Mouse (Mus musculus) liver, embryonic 13.5 days (tissue): ENCODE results near the gene Isoc2b. TPM values are rescaled to one million over a fixed set of nuclear protein-coding genes. Genes with fewer than 3 reads are reported as not detected.

Experiments used
- ATAC-seq: fragments of 200-750 bp; cut with Nextera tagmentation; 2 replicates; pipeline ENCODE4 v1.8.0; 2017; ENCODE audit warnings: low read depth, mild to moderate bottlenecking, moderate number of reproducible peaks, moderate library complexity
- DNase-seq: peaks from one replicate; pipeline ENCODE4 v3.0.0; 2022
- H3K27ac ChIP-seq: fragments of 300-500 bp; sonication (generic); 2 replicates; pipeline ENCODE4 v1.5.1; 2015; ENCODE audit warnings: moderate library complexity, mild to moderate bottlenecking, inconsistent platforms
- H3K27me3 ChIP-seq: fragments of 300-500 bp; sonication (generic); 2 replicates; pipeline ENCODE4 v1.6.1; 2015; ENCODE audit warnings: mild to moderate bottlenecking, inconsistent platforms
- H3K36me3 ChIP-seq: fragments of 300-500 bp; sonication (generic); 2 replicates; pipeline ENCODE4 v1.6.1; 2015; ENCODE audit warnings: mild to moderate bottlenecking, inconsistent platforms
- H3K4me1 ChIP-seq: fragments of 300-500 bp; sonication (generic); replicated peaks from 2 replicates; pipeline ENCODE4 v1.6.1; 2015; ENCODE audit warnings: inconsistent platforms
- H3K4me2 ChIP-seq: fragments of 300-500 bp; sonication (generic); 2 replicates; pipeline ENCODE4 v1.6.1; 2015; ENCODE audit warnings: inconsistent platforms, mild to moderate bottlenecking, moderate library complexity
- H3K4me3 ChIP-seq: fragments of 300-500 bp; sonication (generic); replicated peaks from 2 replicates; pipeline ENCODE4 v1.5.1; 2015; ENCODE audit warnings: mild to moderate bottlenecking, inconsistent platforms
- H3K9ac ChIP-seq: fragments of 300-500 bp; sonication (generic); 2 replicates; pipeline ENCODE4 v1.6.1; 2015; ENCODE audit warnings: mild to moderate bottlenecking, inconsistent platforms
- H3K9me3 ChIP-seq: fragments of 300-500 bp; sonication (generic); replicated peaks from 2 replicates; pipeline ENCODE4 v1.6.1; 2016; ENCODE audit warnings: inconsistent platforms
- WGBS: fragments of 180-500 bp; shearing (Covaris S2); methylation state at CpG from one replicate; pipeline ENCODE4 v1.1.7; 2015; ENCODE audit not compliant: insufficient replicate concordance; 5-methylcytosine and 5-hydroxymethylcytosine counted together
- polyA plus RNA-seq: library from polyadenylated mRNA; unstranded; fragments of >200 nt; fragmentation: Nextera tagmentation; extraction: Ambion mirVana; gene quantifications from 2 replicates; pipeline ENCODE4 v1.2.1, GENCODE M21; 2015

The Isoc2b gene
- 3.1 and 3.8 TPM in 2 replicates for polyA plus RNA-seq

DNA sequence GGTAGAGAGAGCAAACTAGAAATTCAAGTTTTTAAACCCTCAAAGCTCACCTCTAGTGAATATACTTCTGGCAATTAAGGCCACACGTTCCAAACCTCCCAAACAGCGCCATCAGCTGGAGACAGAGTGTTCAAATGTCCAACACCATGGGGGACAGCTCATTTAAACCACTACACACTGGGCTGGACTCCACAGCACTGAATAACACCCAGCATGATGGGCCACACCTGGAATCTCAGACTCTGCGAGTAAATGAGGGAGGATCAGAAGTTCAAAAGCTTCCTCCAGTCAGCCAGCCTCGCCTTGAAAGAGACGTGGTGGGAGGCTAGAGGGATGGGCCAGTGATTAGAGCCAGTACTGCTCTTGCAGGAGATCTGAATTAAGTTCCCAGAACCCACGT, at the start of gene Isoc2b:
Gene Isoc2b (minus strand): TSS at position 126 of the 400 bp plus-strand sequence.
- no peaks in the 10 kb centered on the region for H3K9me3 ChIP-seq
- no peak within 1 kb of the TSS for H3K27ac ChIP-seq
- ATAC-seq (no peak), DNase-seq (no peak)
- no peak within 1 kb of the TSS for H3K4me2 ChIP-seq
- no peaks in the 10 kb centered on the region for H3K36me3 ChIP-seq
- H3K27me3 ChIP-seq, result no peaks in the 10 kb centered on the region
- no peak within 1 kb of the TSS for H3K4me3 ChIP-seq
- H3K4me1 ChIP-seq, result peaks cover 15% of the 10 kb centered on the region
- no peak within 1 kb of the TSS for H3K9ac ChIP-seq
- WGBS, result 46% methylated on average over 6 of the region's 6 CpGs

DNA sequence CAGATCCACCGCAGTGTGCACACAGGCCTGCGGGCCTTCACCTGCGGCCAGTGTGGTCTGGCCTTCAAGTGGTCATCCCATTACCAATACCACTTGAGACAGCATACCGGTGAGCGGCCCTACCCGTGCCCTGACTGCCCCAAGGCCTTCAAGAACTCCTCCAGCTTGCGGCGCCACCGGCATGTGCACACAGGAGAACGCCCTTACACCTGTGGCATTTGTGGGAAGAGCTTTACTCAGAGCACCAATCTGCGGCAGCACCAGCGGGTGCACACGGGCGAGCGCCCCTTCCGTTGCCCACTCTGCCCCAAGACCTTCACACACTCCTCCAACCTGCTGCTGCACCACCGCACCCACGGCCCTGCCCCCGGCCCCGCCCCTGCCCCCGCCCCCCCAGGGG, 49.0 kb upstream of the Isoc2b start:
- H3K36me3 ChIP-seq, result peaks cover 41% of the 10 kb centered on the region
- DNase-seq (no peak), ATAC-seq (no peak)
- H3K4me1 ChIP-seq, result peaks cover 56% of the 10 kb centered on the region
- no peak overlapping the region for H3K4me2 ChIP-seq
- H3K27ac ChIP-seq, result no peak overlapping the region
- no peak overlapping the region for H3K9ac ChIP-seq
- no peaks in the 10 kb centered on the region for H3K9me3 ChIP-seq
- no peak overlapping the region for H3K4me3 ChIP-seq
- H3K27me3 ChIP-seq, result peaks cover 27% of the 10 kb centered on the region
- WGBS, result 91% methylated on average over 21 of the region's 21 CpGs

DNA sequence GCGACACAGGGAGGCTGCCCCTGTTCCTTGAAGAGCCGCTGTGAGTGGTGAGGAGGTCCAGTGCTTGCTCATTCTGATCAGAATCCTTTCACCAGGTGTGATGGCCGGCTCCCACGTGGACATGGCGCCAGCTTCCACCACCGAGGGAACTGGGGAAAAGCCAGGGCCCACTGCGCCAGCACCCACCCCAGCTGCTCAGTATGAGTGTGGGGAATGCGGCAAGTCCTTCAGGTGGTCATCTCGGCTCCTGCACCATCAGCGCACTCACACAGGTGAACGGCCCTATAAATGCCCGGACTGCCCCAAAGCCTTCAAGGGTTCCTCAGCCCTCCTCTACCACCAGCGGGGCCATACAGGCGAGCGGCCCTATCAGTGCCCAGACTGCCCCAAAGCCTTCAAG, 48.6 kb upstream of the Isoc2b start:
- no peak overlapping the region for H3K4me2 ChIP-seq
- peaks cover 53% of the 10 kb centered on the region for H3K4me1 ChIP-seq
- no peak for ATAC-seq
- 89% methylated on average over 15 of the region's 15 CpGs for whole genome bisulfite sequencing
- peaks cover 22% of the 10 kb centered on the region for H3K27me3 ChIP-seq
- no peak overlapping the region for H3K27ac ChIP-seq
- H3K9ac ChIP-seq, result no peak overlapping the region
- DNase-seq, result no peak
- no peaks in the 10 kb centered on the region for H3K9me3 ChIP-seq
- H3K4me3 ChIP-seq, result no peak overlapping the region
- peaks cover 41% of the 10 kb centered on the region for H3K36me3 ChIP-seq

GRCm38 (mm10) chr7:4917494-4917893, 47.4 kb upstream of the Isoc2b start:
- H3K27me3 ChIP-seq, result peaks cover 11% of the 10 kb centered on the region
- DNase-seq (no peak), ATAC-seq (no peak)
- 0 out of 2 replicates have a peak overlapping the region, but pooled peaks have one; percentile 89 for H3K9ac ChIP-seq
- no peaks in the 10 kb centered on the region for H3K9me3 ChIP-seq
- 81% methylated on average over 2 of the region's 2 CpGs for WGBS
- H3K4me1 ChIP-seq, result peaks cover 42% of the 10 kb centered on the region
- no peak overlapping the region for H3K27ac ChIP-seq
- H3K36me3 ChIP-seq, result peaks cover 41% of the 10 kb centered on the region
- H3K4me2 ChIP-seq, result no peak overlapping the region
- H3K4me3 ChIP-seq, result no peak overlapping the region

- peaks cover 38% of the 10 kb centered on the region for H3K36me3 ChIP-seq
- H3K4me2 ChIP-seq, result peak overlapping the region; percentile 91
- peak overlapping the region; percentile 89 for H3K9ac ChIP-seq
- WGBS, result 21% methylated on average over 14 of the region's 14 CpGs
- H3K27me3 ChIP-seq, result no peaks in the 10 kb centered on the region
- peak; percentile 64 for ATAC-seq
- peak overlapping the region; percentile 88 for H3K27ac ChIP-seq
- H3K4me1 ChIP-seq, result peaks cover 29% of the 10 kb centered on the region
- H3K9me3 ChIP-seq, result no peaks in the 10 kb centered on the region
- DNase-seq, result no peak
- peak overlapping the region; percentile 82 for H3K4me3 ChIP-seq
These were observed 45.8 kb upstream of the Isoc2b start for GRCm38 (mm10) chr7:4915669-4916416.

GRCm38 (mm10) chr7:4915007-4915665, 45.1 kb upstream of the Isoc2b start, which contains the start of gene Zfp628:
TSS of gene Zfp628 (plus strand) at chr7:4915217.
- H3K27me3 ChIP-seq, result no peaks in the 10 kb centered on the region
- ATAC-seq (peak; percentile 88), DNase-seq (peak; percentile 87)
- peak within 1 kb of the TSS; percentile 88 for H3K27ac ChIP-seq
- peaks cover 31% of the 10 kb centered on the region for H3K36me3 ChIP-seq
- WGBS, result under 1% methylated on average over 54 of the region's 56 CpGs
- peak within 1 kb of the TSS; percentile 91 for H3K4me2 ChIP-seq
- H3K4me3 ChIP-seq, result peak within 1 kb of the TSS; percentile 82
- peaks cover 24% of the 10 kb centered on the region for H3K4me1 ChIP-seq
- no peaks in the 10 kb centered on the region for H3K9me3 ChIP-seq
- H3K9ac ChIP-seq, result peak within 1 kb of the TSS; percentile 89

- H3K9ac ChIP-seq, result no peak overlapping the region
- H3K4me2 ChIP-seq, result no peak overlapping the region
- H3K36me3 ChIP-seq, result peaks cover 3% of the 10 kb centered on the region
- no peak overlapping the region for H3K4me3 ChIP-seq
- H3K27ac ChIP-seq, result no peak overlapping the region
- WGBS, result 48% methylated on average over 5 of the region's 5 CpGs
- peaks cover 24% of the 10 kb centered on the region for H3K4me1 ChIP-seq
- H3K9me3 ChIP-seq, result no peaks in the 10 kb centered on the region
- ATAC-seq (no peak), DNase-seq (no peak)
- no peaks in the 10 kb centered on the region for H3K27me3 ChIP-seq
These were observed 42.2 kb upstream of the Isoc2b start for GRCm38 (mm10) chr7:4912248-4912647.

GRCm38 (mm10) chr7:4911561-4911960, 41.5 kb upstream of the Isoc2b start:
- WGBS, result 43% methylated on average over 9 of the region's 9 CpGs
- peak; percentile 29 for DNase-seq

GRCm38 (mm10) chr7:4906466-4906950, 36.5 kb upstream of the Isoc2b start, which contains the start of gene Gm36210:
TSS of gene Gm36210 (minus strand) at chr7:4906516.
- 75% methylated on average over 10 of the region's 10 CpGs for WGBS
- ATAC-seq, result no peak

More at GRCm38 (mm10) chr7:4911561-4911960, 41.5 kb upstream of the Isoc2b start:
- H3K36me3 ChIP-seq, result no peaks in the 10 kb centered on the region
- peaks cover 17% of the 10 kb centered on the region for H3K4me1 ChIP-seq
- H3K4me2 ChIP-seq, result no peak overlapping the region
- no peaks in the 10 kb centered on the region for H3K9me3 ChIP-seq
- ATAC-seq, result no peak
- H3K27ac ChIP-seq, result no peak overlapping the region
- no peak overlapping the region for H3K9ac ChIP-seq
- peaks cover 5% of the 10 kb centered on the region; the same call in 1 of the 2 replicates for H3K27me3 ChIP-seq
- no peak overlapping the region for H3K4me3 ChIP-seq

GRCm38 (mm10) chr7:4902404-4902803, 32.3 kb upstream of the Isoc2b start:
- DNase-seq, result no peak
- no peak overlapping the region for H3K4me2 ChIP-seq
- H3K4me3 ChIP-seq, result no peak overlapping the region
- 67% methylated on average over 9 of the region's 9 CpGs for WGBS
- H3K36me3 ChIP-seq, result no peaks in the 10 kb centered on the region
- peaks cover 22% of the 10 kb centered on the region for H3K4me1 ChIP-seq
- H3K9me3 ChIP-seq, result 0 out of 2 replicates have a peak, but pooled peaks cover 2% of the 10 kb centered on the region
- H3K27me3 ChIP-seq, result peaks cover 5% of the 10 kb centered on the region; the same call in 1 of the 2 replicates
- ATAC-seq, result no peak
- no peak overlapping the region for H3K27ac ChIP-seq
- no peak overlapping the region for H3K9ac ChIP-seq

More at GRCm38 (mm10) chr7:4906466-4906950, 36.5 kb upstream of the Isoc2b start, which contains the start of gene Gm36210:
- Histone ChIP-seq H3K27ac (no peak within 1 kb of the TSS), H3K9ac (no peak within 1 kb of the TSS), H3K4me1 (no peaks in the 10 kb centered on the region), H3K9me3 (no peaks in the 10 kb centered on the region), H3K36me3 (no peaks in the 10 kb centered on the region), H3K4me3 (no peak within 1 kb of the TSS), H3K27me3 (peaks cover 5% of the 10 kb centered on the region; the same call in 1 of the 2 replicates), H3K4me2 (no peak within 1 kb of the TSS)
- DNase-seq, result no peak

DNA sequence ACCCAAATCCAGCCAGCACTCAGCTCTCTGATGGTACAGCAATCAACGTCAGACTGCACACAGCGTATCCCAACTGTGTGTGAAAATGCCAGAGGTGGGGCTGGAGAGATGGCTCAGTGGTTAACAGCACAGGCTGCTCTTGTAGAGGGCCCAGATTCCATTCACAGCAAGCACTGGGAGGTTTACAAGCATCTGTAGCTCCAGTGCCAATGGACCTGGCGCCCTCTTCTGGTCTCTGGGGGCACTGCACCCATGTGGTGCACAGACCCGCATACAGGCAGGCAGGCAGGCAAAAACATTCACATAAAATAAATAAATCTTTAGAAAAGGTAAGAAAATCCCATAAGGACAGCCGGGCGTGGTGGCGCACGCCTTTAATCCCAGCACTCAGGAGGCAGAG, 31.1 kb upstream of the Isoc2b start:
- Histone ChIP-seq H3K4me2 (peak overlapping the region; percentile 72), H3K9ac (no peak overlapping the region), H3K9me3 (0 out of 2 replicates have a peak, but pooled peaks cover 2% of the 10 kb centered on the region), H3K4me3 (peak overlapping the region; percentile 50), H3K27me3 (no peaks in the 10 kb centered on the region), H3K27ac (peak overlapping the region; percentile 64; the same call in 1 of the 2 replicates), H3K36me3 (no peaks in the 10 kb centered on the region), H3K4me1 (peaks cover 22% of the 10 kb centered on the region)
- DNase-seq (peak; percentile 53), ATAC-seq (0 out of 2 replicates have a peak, but pooled peaks have one; percentile 25)
- 54% methylated on average over 8 of the region's 8 CpGs for WGBS
